Mouse (Mus musculus) heart, embryonic 10.5 days (tissue): ENCODE results near the gene Tbc1d9b. TPM values are rescaled to one million over a fixed set of nuclear protein-coding genes. Genes with fewer than 3 reads are reported as not detected.

Experiments
- DNase-seq: peaks from one replicate; pipeline ENCODE4 v3.0.0-alpha.2; 2017; ENCODE audit warnings: low spot score
- H3K27ac ChIP-seq: fragments of 300-500 bp; sonication (generic); 2 replicates; pipeline ENCODE4 v1.5.1; 2016; ENCODE audit warnings: mild to moderate bottlenecking
- H3K27me3 ChIP-seq: fragments of 300-500 bp; sonication (generic); 2 replicates; pipeline ENCODE4 v1.6.1; 2016; ENCODE audit warnings: mild to moderate bottlenecking; ENCODE audit not compliant: poor library complexity, insufficient read depth, severe bottlenecking
- H3K36me3 ChIP-seq: fragments of 300-500 bp; sonication (generic); 2 replicates; pipeline ENCODE4 v1.6.1; 2016; ENCODE audit warnings: mild to moderate bottlenecking, moderate library complexity
- H3K4me1 ChIP-seq: fragments of 300-500 bp; sonication (generic); 2 replicates; pipeline ENCODE4 v1.6.1; 2016; ENCODE audit warnings: mild to moderate bottlenecking
- H3K4me3 ChIP-seq: fragments of 300-500 bp; sonication (generic); 2 replicates; pipeline ENCODE4 v1.5.1; 2016; ENCODE audit warnings: mild to moderate bottlenecking, moderate library complexity
- H3K9me3 ChIP-seq: fragments of 300-500 bp; sonication (generic); 2 replicates; pipeline ENCODE4 v1.6.1; 2016; ENCODE audit warnings: mild to moderate bottlenecking, moderate library complexity
- WGBS: fragments of 180-500 bp; shearing (Covaris S2); methylation state at CpG from one replicate; pipeline ENCODE4 v1.1.7; 2016; 5-methylcytosine and 5-hydroxymethylcytosine counted together
- polyA plus RNA-seq: library from polyadenylated mRNA; unstranded; fragments of >200 nt; fragmentation: Nextera tagmentation; extraction: Ambion mirVana; gene quantifications from 2 replicates; pipeline ENCODE4 v1.2.1, GENCODE M21; 2016

The Tbc1d9b gene
- polyA plus RNA-seq, 1 experiment from 2014 or later: 29.5 TPM

DNA sequence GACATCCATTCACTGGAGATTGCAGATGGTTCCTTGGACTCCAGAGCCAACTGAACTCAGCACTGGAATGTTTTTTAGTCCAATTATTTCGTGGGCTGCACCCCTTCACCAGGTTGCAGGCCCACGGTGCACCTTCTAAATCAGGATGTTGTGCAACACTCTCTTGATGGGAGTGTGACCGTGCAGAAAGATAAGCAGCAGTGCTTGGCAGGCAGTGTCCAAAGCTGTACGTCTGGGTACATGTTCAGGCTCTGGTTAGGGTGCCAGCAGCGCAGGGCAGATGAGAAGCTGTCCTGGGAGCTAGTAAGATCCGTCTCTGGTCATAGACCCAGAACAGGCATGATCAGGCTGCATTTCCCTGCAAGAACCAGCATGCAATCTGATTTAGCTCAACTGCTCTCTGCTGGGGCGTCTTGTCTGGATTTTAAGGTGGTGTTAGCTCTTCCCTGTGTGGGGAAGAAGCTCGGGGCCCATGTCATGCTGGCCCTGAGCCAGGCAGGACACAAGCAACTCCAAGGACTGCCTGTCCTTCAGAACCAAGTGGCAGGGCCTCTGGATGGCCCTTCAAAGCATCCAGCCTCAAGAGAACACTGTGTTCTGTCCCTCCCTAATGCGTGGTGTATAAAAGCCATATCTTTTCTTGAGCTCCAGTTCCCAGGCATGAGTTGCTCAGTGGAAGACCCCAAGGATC lies 16.2 kb downstream of the Tbc1d9b start:
- peaks cover 86% of the 10 kb centered on the region for H3K36me3 ChIP-seq
- peak overlapping the region; percentile 43; the same call in 1 of the 2 replicates for H3K27ac ChIP-seq
- H3K4me3 ChIP-seq: no peak overlapping the region
- WGBS: 62% methylated on average over 9 of the region's 9 CpGs
- peaks cover 11% of the 10 kb centered on the region for H3K4me1 ChIP-seq
- no peak for DNase-seq
- H3K27me3 ChIP-seq: no peaks in the 10 kb centered on the region
- H3K9me3 ChIP-seq: no peaks in the 10 kb centered on the region

DNA sequence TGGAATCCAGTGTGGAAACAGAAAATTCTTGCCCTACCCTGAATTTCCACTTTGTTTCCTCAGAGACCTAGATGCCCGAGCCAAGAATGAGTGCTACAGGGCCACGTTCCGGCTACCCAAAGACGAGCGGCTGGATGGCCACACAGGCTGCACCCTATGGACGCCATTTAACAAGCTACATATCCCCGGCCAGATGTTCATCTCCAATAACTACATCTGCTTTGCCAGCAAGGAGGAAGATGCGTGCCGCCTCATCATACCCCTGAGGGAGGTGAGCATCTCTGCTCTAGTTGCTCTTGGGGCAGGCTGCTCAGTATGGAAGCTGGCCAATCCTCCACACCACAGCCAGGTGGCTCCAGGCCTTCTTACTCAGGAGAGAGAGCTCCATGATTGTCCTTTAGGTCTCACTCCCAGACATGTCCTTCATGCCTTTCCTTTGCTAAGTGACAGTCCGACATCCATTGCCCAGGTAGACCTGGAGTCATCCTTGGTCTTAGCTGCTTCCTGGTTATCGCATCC lies 16.8 kb downstream of the Tbc1d9b start:
- Histone ChIP-seq H3K9me3 (no peaks in the 10 kb centered on the region), H3K27ac (peak overlapping the region; percentile 43; the same call in 1 of the 2 replicates), H3K4me3 (no peak overlapping the region), H3K36me3 (peaks cover 86% of the 10 kb centered on the region), H3K4me1 (peaks cover 11% of the 10 kb centered on the region), H3K27me3 (no peaks in the 10 kb centered on the region)
- 91% methylated on average over 11 of the region's 11 CpGs for WGBS
- DNase-seq: no peak

DNA sequence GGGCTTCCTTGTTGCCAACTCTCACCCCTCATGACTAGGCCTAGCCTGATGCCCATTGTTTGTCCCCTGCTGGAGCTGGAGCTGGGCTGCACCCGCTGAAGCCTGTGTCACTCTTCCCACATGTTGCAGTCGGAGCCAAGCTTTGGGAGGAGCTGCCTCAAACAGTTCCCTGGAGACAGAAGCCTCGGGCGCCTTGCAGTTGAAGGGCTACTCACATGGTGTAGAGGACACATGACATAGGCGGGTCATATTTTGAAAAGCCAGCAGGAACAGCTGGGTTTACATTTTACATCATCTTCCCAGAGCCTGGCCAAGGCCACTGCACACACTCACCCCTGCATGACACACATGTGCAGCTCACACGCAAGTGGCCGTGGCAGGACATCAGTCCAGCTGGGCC lies 18.0 kb downstream of the Tbc1d9b start:
- no peaks in the 10 kb centered on the region for H3K27me3 ChIP-seq
- H3K9me3 ChIP-seq: no peaks in the 10 kb centered on the region
- no peak overlapping the region for H3K27ac ChIP-seq
- peaks cover 87% of the 10 kb centered on the region for H3K36me3 ChIP-seq
- WGBS: 86% methylated on average over 7 of the region's 7 CpGs
- H3K4me1 ChIP-seq: peaks cover 17% of the 10 kb centered on the region
- DNase-seq: no peak
- H3K4me3 ChIP-seq: no peak overlapping the region

DNA sequence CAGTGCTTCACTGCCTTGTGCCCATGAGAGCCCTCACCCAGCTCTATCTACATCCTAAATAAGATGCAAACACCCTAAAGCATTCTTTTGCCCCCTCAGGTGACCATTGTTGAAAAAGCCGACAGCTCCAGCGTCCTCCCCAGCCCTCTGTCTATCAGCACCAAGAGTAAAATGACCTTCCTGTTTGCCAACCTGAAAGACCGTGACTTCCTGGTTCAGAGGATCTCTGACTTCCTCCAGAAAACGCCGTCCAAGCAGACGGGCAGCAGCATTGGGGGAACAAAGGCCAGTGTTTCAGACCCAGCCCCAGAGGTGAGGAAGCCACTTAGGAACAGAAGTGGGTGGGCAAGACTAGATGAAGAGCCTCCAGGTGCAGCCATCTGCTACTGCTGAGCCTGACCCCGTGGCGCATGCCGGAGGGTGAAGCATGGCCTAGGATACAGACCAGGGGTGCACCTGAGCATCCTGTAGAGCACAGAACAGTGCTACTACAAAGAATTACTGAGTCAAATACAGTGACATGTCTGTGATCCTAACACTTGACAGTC lies 18.5 kb downstream of the Tbc1d9b start:
- Histone ChIP-seq H3K27ac (no peak overlapping the region), H3K36me3 (peaks cover 89% of the 10 kb centered on the region), H3K4me3 (no peak overlapping the region), H3K4me1 (peaks cover 19% of the 10 kb centered on the region), H3K27me3 (no peaks in the 10 kb centered on the region), H3K9me3 (no peaks in the 10 kb centered on the region)
- WGBS: 78% methylated on average over 9 of the region's 9 CpGs
- no peak for DNase-seq

DNA sequence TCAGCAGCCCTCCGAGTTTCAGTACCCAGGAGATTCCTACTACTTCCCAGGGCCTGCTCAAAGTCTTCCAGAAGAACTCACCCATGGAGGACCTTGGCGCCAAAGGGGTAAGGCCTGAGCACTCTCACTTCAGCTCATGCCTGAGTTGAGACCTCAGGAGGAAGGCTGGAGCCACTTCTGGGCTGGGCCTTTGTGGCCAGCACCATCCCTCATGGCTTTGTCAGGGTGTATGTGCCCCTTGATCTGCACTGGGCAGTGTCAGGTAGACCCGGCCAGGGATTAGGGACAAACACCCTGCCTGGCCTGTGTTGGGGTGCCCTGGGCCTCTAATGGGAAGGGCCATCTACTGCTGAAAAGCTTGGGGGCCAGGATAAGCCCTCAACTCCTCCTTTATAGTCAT lies 20.2 kb downstream of the Tbc1d9b start:
- Histone ChIP-seq H3K4me1 (peaks cover 25% of the 10 kb centered on the region), H3K27ac (no peak overlapping the region), H3K27me3 (no peaks in the 10 kb centered on the region), H3K36me3 (peaks cover 88% of the 10 kb centered on the region), H3K9me3 (no peaks in the 10 kb centered on the region), H3K4me3 (no peak overlapping the region)
- no peak for DNase-seq
- WGBS: 85% methylated on average over 3 of the region's 3 CpGs

DNA sequence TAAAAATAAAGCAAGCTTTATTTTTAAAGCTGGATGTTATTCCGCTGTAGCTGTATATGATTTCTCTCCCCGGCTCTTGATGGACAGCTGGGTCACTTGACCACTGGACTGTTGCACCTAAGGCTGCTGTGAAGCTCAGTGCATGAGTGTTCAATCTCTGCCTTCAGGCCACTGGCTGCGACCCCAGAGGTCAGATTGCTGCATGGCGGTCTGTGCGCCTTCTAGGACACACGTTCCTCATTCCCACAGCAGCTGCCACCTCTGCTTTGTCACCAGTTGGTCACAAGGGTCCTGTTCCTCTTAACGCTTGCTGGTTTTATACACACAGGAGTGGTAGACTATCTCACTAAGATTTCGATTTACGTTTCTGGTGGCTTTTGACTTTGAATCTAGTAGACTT lies 23.0 kb downstream of the Tbc1d9b start:
- no peaks in the 10 kb centered on the region for H3K27me3 ChIP-seq
- H3K4me3 ChIP-seq: no peak overlapping the region
- H3K4me1 ChIP-seq: peaks cover 14% of the 10 kb centered on the region; the same call in 1 of the 2 replicates
- no peak for DNase-seq
- 74% methylated on average over 9 of the region's 9 CpGs for WGBS
- H3K36me3 ChIP-seq: peaks cover 97% of the 10 kb centered on the region
- H3K9me3 ChIP-seq: no peaks in the 10 kb centered on the region
- no peak overlapping the region for H3K27ac ChIP-seq

DNA sequence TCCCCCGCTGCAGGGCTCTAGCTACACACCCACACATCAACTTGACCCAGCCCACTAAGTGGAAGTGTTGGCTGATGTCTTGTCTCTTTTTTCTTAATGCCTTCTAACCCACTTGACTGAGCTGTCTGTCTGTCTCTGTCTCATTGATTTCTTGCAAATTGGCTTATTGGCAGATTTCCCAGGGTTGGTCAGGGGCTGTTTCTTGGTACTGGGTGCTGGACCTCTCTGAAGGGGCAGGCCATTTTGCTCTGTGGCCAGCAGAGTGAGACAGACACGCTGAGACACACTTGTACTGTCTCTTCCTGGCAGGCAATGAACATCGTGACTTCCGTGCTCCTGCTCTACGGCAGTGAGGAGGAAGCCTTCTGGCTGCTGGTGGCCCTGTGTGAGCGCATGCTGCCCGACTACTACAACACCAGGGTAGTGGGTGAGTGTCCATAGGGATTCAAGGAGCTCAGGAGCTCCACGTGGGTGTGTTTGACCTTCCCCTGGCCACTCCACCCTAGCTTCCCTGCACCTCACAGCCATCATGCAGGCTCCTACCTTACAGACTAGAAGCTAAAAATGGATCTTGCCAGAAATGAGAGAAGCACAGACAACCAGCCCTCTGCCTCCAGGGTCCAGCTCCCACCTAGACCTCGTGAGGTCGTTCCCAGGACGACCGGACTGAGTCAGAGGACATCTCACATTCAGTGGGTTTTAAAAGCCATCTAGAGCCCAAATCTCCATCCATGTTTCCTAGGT lies 23.8 kb downstream of the Tbc1d9b start:
- no peak for DNase-seq

DNA sequence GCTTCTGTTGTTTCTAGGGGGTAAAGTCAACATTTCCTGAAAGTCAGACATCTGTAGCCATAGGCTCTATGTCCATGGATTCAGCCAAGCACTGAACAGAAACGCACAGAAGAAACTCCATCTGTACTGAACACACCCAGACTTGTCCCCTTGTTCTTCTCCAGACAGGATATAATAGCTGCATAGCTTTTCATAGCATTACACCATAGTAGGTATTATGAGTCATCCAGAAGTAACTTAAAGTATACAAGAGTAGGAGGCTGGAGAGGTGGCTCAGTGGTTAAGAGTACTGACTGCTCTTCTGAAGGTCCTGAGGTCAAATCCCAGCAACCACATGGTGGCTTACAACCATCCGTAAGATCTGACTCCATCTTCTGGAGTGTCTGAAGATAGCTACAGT lies 24.6 kb downstream of the Tbc1d9b start:
- Histone ChIP-seq H3K36me3 (peaks cover 95% of the 10 kb centered on the region), H3K27ac (no peak overlapping the region), H3K27me3 (no peaks in the 10 kb centered on the region), H3K4me3 (no peak overlapping the region), H3K4me1 (peaks cover 14% of the 10 kb centered on the region; the same call in 1 of the 2 replicates), H3K9me3 (no peaks in the 10 kb centered on the region)
- DNase-seq: no peak
- 87% methylated on average over 2 of the region's 2 CpGs for WGBS

More for the DNA sequence above, 23.8 kb downstream of the Tbc1d9b start:
- 86% methylated on average over 12 of the region's 12 CpGs for WGBS
- Histone ChIP-seq H3K4me3 (no peak overlapping the region), H3K36me3 (peaks cover 97% of the 10 kb centered on the region), H3K9me3 (no peaks in the 10 kb centered on the region), H3K27me3 (no peaks in the 10 kb centered on the region), H3K27ac (no peak overlapping the region), H3K4me1 (peaks cover 14% of the 10 kb centered on the region; the same call in 1 of the 2 replicates)

DNA sequence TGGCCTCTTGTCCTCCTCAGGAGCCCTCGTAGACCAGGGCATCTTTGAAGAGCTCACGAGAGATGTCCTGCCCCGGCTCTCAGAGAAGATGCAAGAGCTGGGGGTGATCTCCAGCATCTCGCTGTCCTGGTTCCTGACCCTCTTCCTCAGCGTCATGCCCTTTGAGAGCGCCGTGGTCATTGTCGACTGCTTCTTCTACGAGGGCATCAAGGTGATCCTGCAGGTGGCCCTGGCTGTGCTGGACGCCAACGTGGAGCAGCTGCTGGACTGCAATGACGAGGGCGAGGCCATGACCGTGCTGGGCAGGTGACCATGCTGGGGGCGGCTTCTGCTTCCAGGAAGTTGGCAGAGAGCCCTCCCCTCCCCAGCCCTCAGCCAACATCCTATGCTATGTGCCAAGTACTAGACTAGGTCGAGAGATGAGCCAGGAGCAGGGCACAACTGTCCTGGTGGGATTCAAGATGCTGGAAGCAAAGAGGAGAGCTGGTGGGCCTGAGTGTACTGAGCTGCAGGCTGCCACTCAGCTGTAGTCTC lies 25.6 kb downstream of the Tbc1d9b start:
- no peak for DNase-seq
- Histone ChIP-seq H3K4me1 (peaks cover 17% of the 10 kb centered on the region), H3K27me3 (no peaks in the 10 kb centered on the region), H3K9me3 (no peaks in the 10 kb centered on the region), H3K27ac (no peak overlapping the region), H3K36me3 (peaks cover 94% of the 10 kb centered on the region), H3K4me3 (no peak overlapping the region)
- WGBS: 90% methylated on average over 16 of the region's 16 CpGs

DNA sequence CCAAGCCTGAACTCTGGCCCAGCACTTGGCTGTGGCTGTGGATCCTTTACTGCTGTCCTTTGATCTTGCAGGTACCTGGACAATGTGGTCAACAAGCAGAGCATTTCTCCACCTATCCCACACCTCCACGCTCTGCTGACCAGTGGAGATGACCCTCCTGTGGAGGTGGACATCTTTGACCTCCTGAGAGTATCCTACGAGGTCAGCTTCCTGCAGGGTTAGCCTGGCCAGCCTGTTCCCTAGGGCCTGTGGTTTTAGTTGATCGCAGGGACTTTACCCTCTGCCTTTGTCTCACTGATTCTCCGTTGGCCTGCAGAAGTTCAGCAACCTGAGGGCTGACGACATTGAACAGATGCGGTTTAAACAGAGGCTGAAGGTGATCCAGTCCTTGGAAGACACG lies 27.1 kb downstream of the Tbc1d9b start:
- Histone ChIP-seq H3K27ac (no peak overlapping the region), H3K27me3 (no peaks in the 10 kb centered on the region), H3K4me1 (peaks cover 20% of the 10 kb centered on the region), H3K36me3 (peaks cover 89% of the 10 kb centered on the region), H3K9me3 (no peaks in the 10 kb centered on the region), H3K4me3 (no peak overlapping the region)
- no peak for DNase-seq
- 88% methylated on average over 7 of the region's 7 CpGs for WGBS

DNA sequence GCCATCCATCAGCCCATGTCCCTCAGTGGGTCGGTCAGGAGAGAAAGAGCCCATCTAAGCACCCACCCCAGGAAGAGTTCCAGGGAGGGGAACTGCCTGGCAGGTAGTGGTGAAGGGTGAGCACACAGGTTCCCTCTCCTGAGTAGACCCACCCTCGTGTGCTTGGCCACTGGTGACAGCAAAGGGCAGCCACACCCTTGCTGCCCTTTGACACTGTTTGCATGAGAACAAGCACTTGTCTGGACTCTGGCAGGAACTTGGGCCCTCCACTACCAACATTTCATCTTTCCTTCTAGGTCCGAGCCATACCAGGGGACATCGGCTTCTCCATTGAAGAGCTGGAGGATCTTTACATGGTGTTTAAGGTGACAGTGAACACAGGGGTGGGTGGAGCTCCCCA lies 28.2 kb downstream of the Tbc1d9b start:
- WGBS: 77% methylated on average over 4 of the region's 4 CpGs
- DNase-seq: no peak
- H3K9me3 ChIP-seq: no peaks in the 10 kb centered on the region
- H3K36me3 ChIP-seq: peaks cover 89% of the 10 kb centered on the region
- peaks cover 13% of the 10 kb centered on the region for H3K4me1 ChIP-seq
- no peak overlapping the region for H3K27ac ChIP-seq
- no peak overlapping the region for H3K4me3 ChIP-seq
- no peaks in the 10 kb centered on the region for H3K27me3 ChIP-seq

DNA sequence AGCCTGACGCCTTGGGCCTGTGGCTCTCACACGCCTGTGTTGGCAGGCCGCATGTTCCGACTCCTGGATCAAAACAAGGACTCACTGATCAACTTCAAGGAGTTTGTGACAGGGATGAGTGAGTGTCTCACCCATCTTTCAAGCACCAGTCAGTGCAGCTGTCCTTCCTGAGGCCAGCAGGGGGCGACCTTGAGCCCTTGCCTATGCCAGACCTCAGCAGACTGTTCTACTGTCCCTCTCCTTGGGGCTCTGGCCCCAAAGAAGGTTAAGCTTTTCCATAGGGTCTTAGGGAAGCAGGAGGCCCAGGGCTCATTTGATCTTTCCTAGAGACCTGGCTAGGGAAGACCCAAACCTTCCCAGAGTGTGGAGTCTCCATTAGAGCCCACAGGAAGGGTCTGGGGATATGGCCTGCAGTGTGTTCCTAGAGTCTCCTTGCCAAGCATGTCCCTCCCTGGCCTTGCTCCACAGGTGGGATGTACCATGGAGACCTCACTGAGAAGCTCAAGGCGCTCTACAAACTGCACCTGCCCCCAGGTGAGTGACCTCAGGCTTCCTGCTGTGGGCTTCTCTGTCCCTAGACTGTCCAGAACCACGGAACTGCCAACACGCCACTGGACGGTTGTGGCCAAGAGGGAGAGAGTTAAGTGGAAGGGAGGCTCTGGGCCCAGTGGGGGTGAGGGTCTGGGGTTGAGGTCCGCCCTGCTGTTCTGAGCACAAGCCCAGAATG lies 30.5 kb downstream of the Tbc1d9b start:
- H3K27ac ChIP-seq: no peak overlapping the region
- WGBS: 55% methylated on average over 10 of the region's 10 CpGs
- peaks cover 73% of the 10 kb centered on the region for H3K36me3 ChIP-seq
- peaks cover 6% of the 10 kb centered on the region; the same call in 1 of the 2 replicates for H3K4me1 ChIP-seq
- H3K27me3 ChIP-seq: no peaks in the 10 kb centered on the region
- H3K4me3 ChIP-seq: no peak overlapping the region
- no peaks in the 10 kb centered on the region for H3K9me3 ChIP-seq
- DNase-seq: no peak
